Mouse (Mus musculus): Measurements from ENCODE around the gene Hsd17b12. TPM values are rescaled to one million over a fixed set of nuclear protein-coding genes. Genes with fewer than 3 reads are reported as not detected.
A peak's percentile ranks its signal among the peaks of the same experiment; 100 is the strongest.

The Hsd17b12 gene
- polyA plus RNA-seq, 1 experiment from 2014 or later = 115 TPM

GRCm38 (mm10) chr2:93996254-93996653 lies 161.5 kb downstream of the Hsd17b12 start, which contains the start of gene Gm27027:
Gene Gm27027 (minus strand): TSS chr2:93996354.
- Histone ChIP-seq H3K27me3 (ENCODE audit: control insufficient read depth, insufficient read depth, low read depth, low read length) (no peaks in the 10 kb centered on the region), H3K4me2 (ENCODE audit: low read depth, low read length) (no peak within 1 kb of the TSS), H3K36me3 (ENCODE audit: control insufficient read depth, insufficient read depth, low read length) (peaks cover 19% of the 10 kb centered on the region), H3K27ac (ENCODE audit: low read length) (no peak within 1 kb of the TSS), H3K9me3 (ENCODE audit: control insufficient read depth, low read length) (no peaks in the 10 kb centered on the region), H3K9ac (ENCODE audit: low read length) (no peak within 1 kb of the TSS), H3K4me3 (ENCODE audit: low read length) (no peak within 1 kb of the TSS), H3K4me1 (replicated peaks; ENCODE audit: control insufficient read depth, insufficient read depth, low read length) (0 out of 2 replicates have a peak, but pooled peaks cover 3% of the 10 kb centered on the region)
- ATAC-seq (ENCODE audit: low read depth) = no peak
- 88% methylated on average over 6 of the region's 6 CpGs for WGBS

DNA sequence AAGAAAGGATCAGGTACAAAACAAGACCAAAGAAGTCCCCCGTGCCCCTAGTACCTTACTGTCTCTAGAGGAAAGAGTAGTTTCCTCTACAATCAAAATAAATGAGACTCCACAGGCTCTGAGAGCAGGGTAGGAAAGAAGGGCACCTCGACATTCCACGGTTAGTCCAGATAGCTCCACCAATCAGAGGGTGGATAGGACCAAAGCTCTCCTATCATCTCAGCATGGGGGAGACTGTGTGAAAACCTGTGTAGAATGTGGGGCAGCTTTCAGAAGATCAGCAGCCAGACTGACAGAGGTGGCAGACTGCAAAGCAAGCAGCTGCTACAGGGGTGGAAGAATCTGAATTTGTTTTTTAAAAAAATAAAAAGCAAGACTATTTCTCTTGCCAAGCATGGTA lies 165.0 kb downstream of the Hsd17b12 start:
- WGBS = 60% methylated on average over 3 of the region's 3 CpGs
- no peak for ATAC-seq (ENCODE audit: low read depth)

GRCm38 (mm10) chr2:93992259-93992658 lies 165.5 kb downstream of the Hsd17b12 start:
- WGBS = 55% methylated on average over 5 of the region's 5 CpGs
- ATAC-seq (ENCODE audit: low read depth) = peak; percentile 20; the same call in 1 of the 2 replicates
- Histone ChIP-seq H3K27ac (ENCODE audit: low read length) (peak overlapping the region; percentile 19; the same call in 1 of the 2 replicates), H3K9me3 (ENCODE audit: control insufficient read depth, low read length) (no peaks in the 10 kb centered on the region), H3K4me1 (replicated peaks; ENCODE audit: control insufficient read depth, insufficient read depth, low read length) (0 out of 2 replicates have a peak, but pooled peaks cover 3% of the 10 kb centered on the region), H3K9ac (ENCODE audit: low read length) (no peak overlapping the region), H3K4me3 (ENCODE audit: low read length) (no peak overlapping the region), H3K4me2 (ENCODE audit: low read depth, low read length) (no peak overlapping the region), H3K27me3 (ENCODE audit: control insufficient read depth, insufficient read depth, low read depth, low read length) (no peaks in the 10 kb centered on the region), H3K36me3 (ENCODE audit: control insufficient read depth, insufficient read depth, low read length) (peaks cover 22% of the 10 kb centered on the region; the same call in 1 of the 2 replicates)

More for the DNA sequence above, 165.0 kb downstream of the Hsd17b12 start:
- Histone ChIP-seq H3K4me3 (ENCODE audit: low read length) (no peak overlapping the region), H3K4me2 (ENCODE audit: low read depth, low read length) (no peak overlapping the region), H3K27ac (ENCODE audit: low read length) (no peak overlapping the region), H3K9me3 (ENCODE audit: control insufficient read depth, low read length) (no peaks in the 10 kb centered on the region), H3K9ac (ENCODE audit: low read length) (no peak overlapping the region), H3K4me1 (replicated peaks; ENCODE audit: control insufficient read depth, insufficient read depth, low read length) (0 out of 2 replicates have a peak, but pooled peaks cover 3% of the 10 kb centered on the region), H3K27me3 (ENCODE audit: control insufficient read depth, insufficient read depth, low read depth, low read length) (no peaks in the 10 kb centered on the region), H3K36me3 (ENCODE audit: control insufficient read depth, insufficient read depth, low read length) (peaks cover 21% of the 10 kb centered on the region; the same call in 1 of the 2 replicates)

DNA sequence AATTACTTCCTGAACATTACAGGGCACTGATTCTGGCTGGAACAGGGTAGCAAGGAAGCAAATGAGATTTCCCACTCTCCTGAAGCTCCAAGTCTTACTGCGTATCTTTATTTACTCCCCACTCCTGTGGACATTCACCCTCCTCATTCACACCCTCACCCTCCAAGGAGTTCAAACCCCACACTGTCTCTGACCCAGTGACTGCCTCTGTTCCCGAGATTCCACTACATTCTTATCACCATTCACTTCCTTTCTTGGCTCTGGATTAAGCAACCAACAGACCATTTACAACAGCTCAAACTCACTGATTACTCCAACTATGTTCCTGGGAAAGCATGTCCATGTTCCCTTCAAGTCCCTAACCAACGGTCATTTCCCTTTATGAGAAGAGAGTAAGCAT lies 166.4 kb downstream of the Hsd17b12 start:
- H3K9me3 ChIP-seq (ENCODE audit: control insufficient read depth, low read length) = no peaks in the 10 kb centered on the region
- 0 out of 2 replicates have a peak overlapping the region, but pooled peaks have one; percentile 3 for H3K27ac ChIP-seq (ENCODE audit: low read length)
- no peaks in the 10 kb centered on the region for H3K27me3 ChIP-seq (ENCODE audit: control insufficient read depth, insufficient read depth, low read depth, low read length)
- H3K4me3 ChIP-seq (ENCODE audit: low read length) = no peak overlapping the region
- H3K4me2 ChIP-seq (ENCODE audit: low read depth, low read length) = no peak overlapping the region
- WGBS = 54% methylated on average over 3 of the region's 3 CpGs
- H3K4me1 ChIP-seq (replicated peaks; ENCODE audit: control insufficient read depth, insufficient read depth, low read length) = 0 out of 2 replicates have a peak, but pooled peaks cover 3% of the 10 kb centered on the region
- no peak overlapping the region for H3K9ac ChIP-seq (ENCODE audit: low read length)
- peak; percentile 62 for ATAC-seq (ENCODE audit: low read depth)
- H3K36me3 ChIP-seq (ENCODE audit: control insufficient read depth, insufficient read depth, low read length) = peaks cover 15% of the 10 kb centered on the region

DNA sequence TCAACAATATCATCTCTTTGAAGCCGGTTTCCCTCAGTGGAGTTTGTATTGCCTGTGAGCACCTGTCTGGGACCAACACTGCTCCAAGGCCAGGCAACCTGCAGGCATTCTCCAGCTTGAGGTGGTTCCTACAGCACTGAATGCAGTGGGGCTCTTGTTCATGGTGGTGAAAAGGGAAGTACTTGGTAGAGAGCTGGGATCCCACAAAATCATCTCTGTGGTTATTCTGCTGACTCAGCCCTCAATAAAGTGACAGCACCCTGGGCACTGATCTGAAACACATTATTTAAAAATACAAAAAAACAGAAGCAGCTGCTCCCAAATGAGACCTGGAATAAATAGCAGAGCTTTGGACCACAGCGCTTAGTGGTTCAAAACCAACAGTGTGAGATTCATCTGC lies 169.3 kb downstream of the Hsd17b12 start:
- H3K36me3 ChIP-seq (ENCODE audit: control insufficient read depth, insufficient read depth, low read length) = peaks cover 10% of the 10 kb centered on the region
- no peak overlapping the region for H3K4me3 ChIP-seq (ENCODE audit: low read length)
- no peak overlapping the region for H3K4me2 ChIP-seq (ENCODE audit: low read depth, low read length)
- ATAC-seq (ENCODE audit: low read depth) = no peak
- H3K4me1 ChIP-seq (replicated peaks; ENCODE audit: control insufficient read depth, insufficient read depth, low read length) = peaks cover 13% of the 10 kb centered on the region
- 87% methylated on average over 2 of the region's 2 CpGs for WGBS
- no peak overlapping the region for H3K27ac ChIP-seq (ENCODE audit: low read length)
- no peaks in the 10 kb centered on the region for H3K27me3 ChIP-seq (ENCODE audit: control insufficient read depth, insufficient read depth, low read depth, low read length)
- H3K9me3 ChIP-seq (ENCODE audit: control insufficient read depth, low read length) = no peaks in the 10 kb centered on the region
- H3K9ac ChIP-seq (ENCODE audit: low read length) = no peak overlapping the region

Small RNAs within 50 kb of the gene (microRNA-seq; reads per million reads assigned to microRNA genes)
- gene Gm23630 = not detected

Other genes with a start within 250 kb of the Hsd17b12 start
- 23.4 and 26.8 TPM in 2 replicates for gene Gm13889, start 200.8 kb downstream of the Hsd17b12 start, polyA plus RNA-seq (2015; fragmentation: Nextera tagmentation; extraction: Ambion mirVana)
- not detected in 2 replicates for gene Gm27027, start 161.6 kb downstream of the Hsd17b12 start, polyA plus RNA-seq (2015; fragmentation: Nextera tagmentation; extraction: Ambion mirVana)
- 63.0 and 70.0 TPM in 2 replicates for gene Alkbh3, start 147.2 kb downstream of the Hsd17b12 start, polyA plus RNA-seq (2015; fragmentation: Nextera tagmentation; extraction: Ambion mirVana)
- gene Ttc17, start 248.7 kb upstream of the Hsd17b12 start, polyA plus RNA-seq (2015; fragmentation: Nextera tagmentation; extraction: Ambion mirVana) = 18.6 and 19.1 TPM in 2 replicates

All from lung, embryonic 16.5 days (tissue).